8 mouse cellular contexts compared by ENCODE assay signal in the genomic region with DNA sequence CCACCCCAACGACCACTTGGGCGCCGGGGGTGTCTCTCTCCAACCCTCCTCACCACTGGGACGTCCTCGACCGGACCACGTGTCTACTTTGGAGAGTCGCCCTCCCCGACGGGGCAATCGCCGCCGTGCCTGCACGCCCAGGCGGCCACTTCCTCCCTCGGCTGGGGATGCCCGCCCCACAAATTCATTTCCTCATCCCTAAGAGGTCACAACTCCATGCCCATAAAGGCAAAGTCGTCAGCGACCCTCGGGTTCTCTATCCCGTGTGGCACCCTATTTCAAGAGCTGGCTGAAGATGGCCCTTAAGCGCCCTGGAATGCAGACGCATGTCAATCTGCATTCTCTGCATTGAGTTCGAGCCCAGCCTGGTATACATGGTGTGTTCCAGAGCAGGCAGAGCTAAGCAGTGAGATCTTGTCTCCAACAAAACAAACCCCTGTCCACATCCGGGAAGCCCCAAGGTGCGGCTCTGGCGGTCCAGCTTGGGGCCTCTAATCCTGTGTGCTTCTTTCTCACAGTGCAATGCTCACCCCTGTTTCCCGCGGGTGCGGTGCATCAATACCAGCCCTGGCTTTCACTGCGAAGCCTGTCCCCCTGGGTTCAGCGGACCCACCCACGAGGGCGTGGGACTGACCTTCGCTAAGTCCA. TPM values are rescaled to one million over a fixed set of nuclear protein-coding genes. Genes with fewer than 3 reads are reported as not detected.
DNase-seq lines count a peak whose midpoint lies in the region; ATAC-seq lines count a peak whose summit lies in the region.

No protein-coding gene starts in this region.

- peaks cover 90% of the 10 kb centered on the region for H3K27me3 ChIP-seq in heart, embryonic 13.5 days (replicated peaks)
- H3K27me3 ChIP-seq in limb, embryonic 12.5 days: peaks cover 93% of the 10 kb centered on the region

- H3K4me2 ChIP-seq in heart, embryonic 13.5 days: peak overlapping the region; percentile 68
- H3K4me2 ChIP-seq in limb, embryonic 12.5 days: peak overlapping the region; percentile 60

- H3K9ac ChIP-seq in heart, embryonic 13.5 days: no peak overlapping the region
- H3K9ac ChIP-seq in limb, embryonic 12.5 days (replicated peaks): 0 out of 2 replicates have a peak overlapping the region, but pooled peaks have one; percentile 12

- no peaks in the 10 kb centered on the region for H3K36me3 ChIP-seq in heart, embryonic 13.5 days
- H3K36me3 ChIP-seq in limb, embryonic 12.5 days: no peaks in the 10 kb centered on the region

- H3K4me3 ChIP-seq in heart, embryonic 13.5 days: peak overlapping the region; percentile 46
- peak overlapping the region; percentile 43 for H3K4me3 ChIP-seq in limb, embryonic 12.5 days (replicated peaks)

- ATAC-seq in heart, embryonic 13.5 days (ENCODE audit: extremely low read depth, insufficient number of reproducible peaks, low FRiP score, low TSS enrichment): no peak
- ATAC-seq in common myeloid progenitor, adult 5-6 weeks (replicated peaks; ENCODE audit: low read depth, poor library complexity, severe bottlenecking): peak; percentile 30; the same call in 1 of the 2 replicates
- no peak for ATAC-seq in limb, embryonic 12.5 days (ENCODE audit: insufficient number of reproducible peaks, insufficient read depth, low FRiP score, low TSS enrichment, low read depth)

- peaks cover 50% of the 10 kb centered on the region for H3K4me1 ChIP-seq in heart, embryonic 13.5 days
- H3K4me1 ChIP-seq in limb, embryonic 12.5 days (replicated peaks): peaks cover 50% of the 10 kb centered on the region

- no peak overlapping the region for H3K27ac ChIP-seq in heart, embryonic 13.5 days (replicated peaks)
- H3K27ac ChIP-seq in limb, embryonic 12.5 days: no peak overlapping the region

- no peaks in the 10 kb centered on the region for H3K9me3 ChIP-seq in heart, embryonic 13.5 days
- no peaks in the 10 kb centered on the region for H3K9me3 ChIP-seq in limb, embryonic 12.5 days

- no peak for DNase-seq in heart, adult 9 months (ENCODE audit: low spot score in 2 of 2)
- peak; percentile 25 for DNase-seq in neural tube, embryonic 10.5 days (ENCODE audit: extremely low spot score, low spot score)
- no peak for DNase-seq in gastrocnemius, adult 8-10 months (ENCODE audit: low spot score in 2 of 2)
- no peak for DNase-seq in thymus, postnatal 36 days
- no peak for DNase-seq in layer of hippocampus, postnatal 25 days (ENCODE audit: extremely low spot score in 1 of 2, low spot score in 1 of 2)

- 7% methylated on average over 35 of the region's 35 CpGs for WGBS in heart, embryonic 13.5 days
- 6% methylated on average over 35 of the region's 35 CpGs for WGBS in limb, embryonic 12.5 days

RNA-seq across cellular contexts. Expression of a gene that starts 2.0 kb away (rescaled TPM):
- 3.5 TPM in 2 replicates for polyA plus RNA-seq in heart, embryonic 13.5 days (2015; fragmentation: Nextera tagmentation; extraction: Ambion mirVana)
- total RNA-seq in common myeloid progenitor, adult 5-6 weeks (2017): 0.27 TPM in 1 of 2 replicates, not detected in the other
- 2.8 and 5.8 TPM in 2 replicates for polyA plus RNA-seq in limb, embryonic 12.5 days (2016; fragmentation: Nextera tagmentation; extraction: Ambion mirVana)
- total RNA-seq in gastrocnemius, adult 8-10 months (2022): 10 to 100 TPM in 2 of 4 experiments, 1 to 10 TPM in 2; 2.7 to 16.7 (median 8.4) TPM
- under 1 TPM; 0.32 to 0.47 TPM for total RNA-seq in layer of hippocampus, postnatal 25 days (2021)

RNA-seq across cellular contexts. Expression of a gene that starts 22.3 kb away (rescaled TPM):
- polyA plus RNA-seq in heart, embryonic 13.5 days (2015; fragmentation: Nextera tagmentation; extraction: Ambion mirVana): 11.3 and 12.2 TPM in 2 replicates
- total RNA-seq in common myeloid progenitor, adult 5-6 weeks (2017): 31.9 and 36.7 TPM in 2 replicates
- polyA plus RNA-seq in limb, embryonic 12.5 days (2016; fragmentation: Nextera tagmentation; extraction: Ambion mirVana): 32.5 and 34.3 TPM in 2 replicates
- 10 to 100 TPM; 29.7 to 32.7 (median 30.8) TPM for total RNA-seq in gastrocnemius, adult 8-10 months (2022)
- 10 to 100 TPM; 61.8 to 66.1 TPM for total RNA-seq in layer of hippocampus, postnatal 25 days (2021)

RNA-seq across cellular contexts. Expression of a gene that starts 45.7 kb away (rescaled TPM):
- polyA plus RNA-seq in heart, embryonic 13.5 days (2015; fragmentation: Nextera tagmentation; extraction: Ambion mirVana): 0.74 and 0.99 TPM in 2 replicates
- not detected in 2 replicates for total RNA-seq in common myeloid progenitor, adult 5-6 weeks (2017)
- polyA plus RNA-seq in limb, embryonic 12.5 days (2016; fragmentation: Nextera tagmentation; extraction: Ambion mirVana): 3.7 and 4.2 TPM in 2 replicates
- total RNA-seq in gastrocnemius, adult 8-10 months (2022): 1 to 10 TPM in 1 of 4 experiments, under 1 TPM in 1, not detected in 2; 0.75 to 2.7 TPM
- 10 to 100 TPM; 14.1 to 19.4 TPM for total RNA-seq in layer of hippocampus, postnatal 25 days (2021)

RNA-seq across cellular contexts. Expression of a gene that starts 59.8 kb away (rescaled TPM):
- polyA plus RNA-seq in heart, embryonic 13.5 days (2015; fragmentation: Nextera tagmentation; extraction: Ambion mirVana): 1.9 and 2.6 TPM in 2 replicates
- not detected in 2 replicates for total RNA-seq in common myeloid progenitor, adult 5-6 weeks (2017)
- polyA plus RNA-seq in limb, embryonic 12.5 days (2016; fragmentation: Nextera tagmentation; extraction: Ambion mirVana): 7.9 and 8.8 TPM in 2 replicates
- total RNA-seq in gastrocnemius, adult 8-10 months (2022): 10 to 100 TPM; 16.5 to 25.1 (median 20.2) TPM
- total RNA-seq in layer of hippocampus, postnatal 25 days (2021): 100 to 1,000 TPM; 117 to 122 TPM

Comparison
In these comparisons a context has a peak if more than half of its experiments do, and no peak if none do; other contexts are left out.
1. RNA of a gene that starts 45.7 kb away (total RNA-seq): 14.1 to 19.4 TPM in layer of hippocampus, postnatal 25 days; 0.75 to 2.7 TPM in gastrocnemius, adult 8-10 months and not detected in common myeloid progenitor, adult 5-6 weeks; every median in the first group is over 4 times any median in the second.